10 mouse cellular contexts compared by ENCODE assay signal in genomic region chr10:57727666-57728065, GRCm38 (mm10). TPM values are rescaled to one million over a fixed set of nuclear protein-coding genes. Genes with fewer than 3 reads are reported as not detected.
DNase-seq lines count a peak whose midpoint lies in the region; ATAC-seq and TF ChIP-seq lines count a peak whose summit lies in the region.
"Had no signal": no experiment of that assay in that cellular context is flagged by ENCODE, and none has a peak within 500 bp of the region (broad histone marks: within the 10 kb centered on the region; RNA-seq: fewer than 3 reads in every experiment).

No protein-coding gene starts in this region.

- H3K4me3 ChIP-seq in embryonic facial prominence, embryonic 14.5 days (ENCODE audit: low read depth, low read length), result no peak overlapping the region
- H3K4me3 ChIP-seq in embryonic facial prominence, embryonic 10.5 days, result no peak overlapping the region
- H3K4me3 ChIP-seq in midbrain, postnatal 0 days (ENCODE audit: low read depth, low read length), result no peak overlapping the region
- no peak overlapping the region for H3K4me3 ChIP-seq in midbrain, embryonic 14.5 days (replicated peaks; ENCODE audit: low read depth, low read length)
- H3K4me3 ChIP-seq in lung, postnatal 0 days (ENCODE audit: low read depth, low read length), result no peak overlapping the region
- H3K4me3 ChIP-seq: myocyte had no signal

- 72% methylated on average over 8 of the region's 8 CpGs for WGBS in embryonic facial prominence, embryonic 14.5 days
- WGBS in embryonic facial prominence, embryonic 10.5 days, result 85% methylated on average over 8 of the region's 8 CpGs
- 86% methylated on average over 8 of the region's 8 CpGs for WGBS in midbrain, postnatal 0 days
- 91% methylated on average over 8 of the region's 8 CpGs for WGBS in midbrain, embryonic 14.5 days
- 55% methylated on average over 8 of the region's 8 CpGs for WGBS in lung, postnatal 0 days

- no peaks in the 10 kb centered on the region for H3K9me3 ChIP-seq in embryonic facial prominence, embryonic 14.5 days (ENCODE audit: control insufficient read depth, low read length)
- H3K9me3 ChIP-seq in embryonic facial prominence, embryonic 10.5 days, result no peaks in the 10 kb centered on the region
- H3K9me3 ChIP-seq in midbrain, postnatal 0 days (ENCODE audit: low read length), result no peaks in the 10 kb centered on the region
- no peaks in the 10 kb centered on the region for H3K9me3 ChIP-seq in midbrain, embryonic 14.5 days (ENCODE audit: control insufficient read depth, low read length)
- H3K9me3 ChIP-seq in lung, postnatal 0 days (ENCODE audit: low read length), result no peaks in the 10 kb centered on the region

- no peaks in the 10 kb centered on the region for H3K27me3 ChIP-seq in embryonic facial prominence, embryonic 14.5 days (replicated peaks; ENCODE audit: control insufficient read depth, insufficient read depth, low read length)
- no peaks in the 10 kb centered on the region for H3K27me3 ChIP-seq in embryonic facial prominence, embryonic 10.5 days (replicated peaks; ENCODE audit: low read depth, poor library complexity, severe bottlenecking)
- H3K27me3 ChIP-seq in midbrain, postnatal 0 days (ENCODE audit: insufficient read depth, low read length), result no peaks in the 10 kb centered on the region
- no peaks in the 10 kb centered on the region for H3K27me3 ChIP-seq in midbrain, embryonic 14.5 days (ENCODE audit: control insufficient read depth, insufficient read depth, low read length)
- H3K27me3 ChIP-seq in lung, postnatal 0 days (replicated peaks; ENCODE audit: insufficient read depth, low read length), result no peaks in the 10 kb centered on the region

- no peak for TF ChIP-seq CTCF in midbrain, postnatal 0 days (IDR thresholded peaks at IDR 0.05)
- no peak for TF ChIP-seq CTCF in lung, postnatal 0 days (IDR thresholded peaks at IDR 0.05)

- H3K9ac ChIP-seq in embryonic facial prominence, embryonic 14.5 days (ENCODE audit: low read depth, low read length), result no peak overlapping the region
- H3K9ac ChIP-seq in midbrain, postnatal 0 days (replicated peaks; ENCODE audit: low read length, poor library complexity, severe bottlenecking), result no peak overlapping the region
- H3K9ac ChIP-seq in midbrain, embryonic 14.5 days (replicated peaks; ENCODE audit: low read length), result no peak overlapping the region
- no peak overlapping the region for H3K9ac ChIP-seq in lung, postnatal 0 days (replicated peaks; ENCODE audit: low read depth)

- DNase-seq in embryonic facial prominence, embryonic 14.5 days (ENCODE audit: low spot score), result peak; percentile 45
- no peak for DNase-seq in embryonic facial prominence, embryonic 10.5 days (ENCODE audit: low spot score)
- DNase-seq in midbrain, postnatal 0 days (ENCODE audit: low spot score), result peak; percentile 5
- DNase-seq in midbrain, embryonic 14.5 days, result no peak
- DNase-seq in lung, postnatal 0 days (ENCODE audit: low spot score), result peak; percentile 74
- DNase-seq in thymus, postnatal 25 days, result peak; percentile 9
- no peak for DNase-seq in frontal cortex, postnatal 14 days (ENCODE audit: low spot score in 2 of 2)
- DNase-seq in MN1 (ENCODE audit: low spot score), result no peak

- no peaks in the 10 kb centered on the region for H3K36me3 ChIP-seq in embryonic facial prominence, embryonic 14.5 days (ENCODE audit: control insufficient read depth, insufficient read depth, low read length)
- no peaks in the 10 kb centered on the region for H3K36me3 ChIP-seq in embryonic facial prominence, embryonic 10.5 days (replicated peaks)
- no peaks in the 10 kb centered on the region for H3K36me3 ChIP-seq in midbrain, postnatal 0 days (ENCODE audit: insufficient read depth, low read length)
- no peaks in the 10 kb centered on the region for H3K36me3 ChIP-seq in midbrain, embryonic 14.5 days (ENCODE audit: control insufficient read depth, insufficient read depth, low read length)
- H3K36me3 ChIP-seq in lung, postnatal 0 days (ENCODE audit: insufficient read depth, low read length), result no peaks in the 10 kb centered on the region

- H3K27ac ChIP-seq in embryonic facial prominence, embryonic 14.5 days (replicated peaks; ENCODE audit: low read depth, low read length), result no peak overlapping the region
- H3K27ac ChIP-seq in embryonic facial prominence, embryonic 10.5 days (replicated peaks), result no peak overlapping the region
- no peak overlapping the region for H3K27ac ChIP-seq in midbrain, postnatal 0 days (ENCODE audit: low read depth, low read length)
- no peak overlapping the region for H3K27ac ChIP-seq in midbrain, embryonic 14.5 days (replicated peaks; ENCODE audit: low read depth, low read length)
- H3K27ac ChIP-seq in lung, postnatal 0 days (ENCODE audit: low read length), result no peak overlapping the region

- no peak overlapping the region for H3K4me2 ChIP-seq in embryonic facial prominence, embryonic 14.5 days (ENCODE audit: low read depth, low read length)
- no peak overlapping the region for H3K4me2 ChIP-seq in midbrain, postnatal 0 days (ENCODE audit: low read depth, low read length, poor library complexity, severe bottlenecking)
- H3K4me2 ChIP-seq in midbrain, embryonic 14.5 days (ENCODE audit: low read length), result no peak overlapping the region
- no peak overlapping the region for H3K4me2 ChIP-seq in lung, postnatal 0 days (replicated peaks; ENCODE audit: low read depth, low read length)

- no peak for TF ChIP-seq EP300 in lung, postnatal 0 days (IDR thresholded peaks at IDR 0.05)

- H3K4me1 ChIP-seq in embryonic facial prominence, embryonic 14.5 days (ENCODE audit: control insufficient read depth, insufficient read depth, low read length), result no peaks in the 10 kb centered on the region
- no peaks in the 10 kb centered on the region for H3K4me1 ChIP-seq in embryonic facial prominence, embryonic 10.5 days
- H3K4me1 ChIP-seq in midbrain, postnatal 0 days (ENCODE audit: insufficient read depth, low read length), result no peaks in the 10 kb centered on the region
- no peaks in the 10 kb centered on the region for H3K4me1 ChIP-seq in midbrain, embryonic 14.5 days (ENCODE audit: control insufficient read depth, insufficient read depth, low read length)
- no peaks in the 10 kb centered on the region for H3K4me1 ChIP-seq in lung, postnatal 0 days (ENCODE audit: insufficient read depth, low read depth, low read length)

- ATAC-seq in embryonic facial prominence, embryonic 14.5 days (ENCODE audit: low read depth), result no peak
- no peak for ATAC-seq in midbrain, postnatal 0 days (ENCODE audit: low FRiP score)
- ATAC-seq in midbrain, embryonic 14.5 days (ENCODE audit: low FRiP score, low TSS enrichment), result no peak
- peak; percentile 85 for ATAC-seq in lung, postnatal 0 days
- ATAC-seq: forebrain, embryonic 14.5 days had no signal

RNA-seq across cellular contexts. Expression of gene Fabp7, which starts 57.0 kb away (rescaled TPM):
- 85.8 and 91.3 TPM in 2 replicates for polyA plus RNA-seq in embryonic facial prominence, embryonic 14.5 days (2014; fragmentation: Nextera tagmentation; extraction: Ambion mirVana)
- polyA plus RNA-seq in embryonic facial prominence, embryonic 10.5 days (2016; fragmentation: Nextera tagmentation; extraction: Ambion mirVana), result 125 and 129 TPM in 2 replicates
- total RNA-seq in midbrain, postnatal 0 days (2014; rRNA removed), result 717 and 1,023 TPM in 2 replicates
- 2,744 and 2,827 TPM in 2 replicates for polyA plus RNA-seq in midbrain, postnatal 0 days (2015; fragmentation: Nextera tagmentation; extraction: Ambion mirVana)
- 1,508 and 1,932 TPM in 2 replicates for polyA plus RNA-seq in midbrain, embryonic 14.5 days (2014; fragmentation: Nextera tagmentation; extraction: Ambion mirVana)
- 8.6 and 12.9 TPM in 2 replicates for polyA plus RNA-seq in lung, postnatal 0 days (2015; fragmentation: Nextera tagmentation; extraction: Ambion mirVana)

Comparison
In these comparisons a context has a peak if more than half of its experiments do, and no peak if none do; other contexts are left out.
1. DNase-seq: peak in embryonic facial prominence, embryonic 14.5 days (single experiment), midbrain, postnatal 0 days (single experiment), lung, postnatal 0 days (single experiment) and thymus, postnatal 25 days (single experiment); none in embryonic facial prominence, embryonic 10.5 days (single experiment), midbrain, embryonic 14.5 days (single experiment), frontal cortex, postnatal 14 days (0 of 2) and MN1 (single experiment).
2. RNA of gene Fabp7, which starts 57.0 kb away (polyA plus RNA-seq): 2,744 to 2,827 TPM in midbrain, postnatal 0 days and 1,508 to 1,932 TPM in midbrain, embryonic 14.5 days; 125 to 129 TPM in embryonic facial prominence, embryonic 10.5 days, 85.8 to 91.3 TPM in embryonic facial prominence, embryonic 14.5 days and 8.6 to 12.9 TPM in lung, postnatal 0 days; every median in the first group is over 10 times any median in the second.